Mouse (Mus musculus): Measurements from ENCODE around the gene Cry1. TPM values are rescaled to one million over a fixed set of nuclear protein-coding genes. Genes with fewer than 3 reads are reported as not detected.

Cry1 gene
- polyA plus RNA-seq, 2 experiments: 18.2 to 32.3 TPM

DNA sequence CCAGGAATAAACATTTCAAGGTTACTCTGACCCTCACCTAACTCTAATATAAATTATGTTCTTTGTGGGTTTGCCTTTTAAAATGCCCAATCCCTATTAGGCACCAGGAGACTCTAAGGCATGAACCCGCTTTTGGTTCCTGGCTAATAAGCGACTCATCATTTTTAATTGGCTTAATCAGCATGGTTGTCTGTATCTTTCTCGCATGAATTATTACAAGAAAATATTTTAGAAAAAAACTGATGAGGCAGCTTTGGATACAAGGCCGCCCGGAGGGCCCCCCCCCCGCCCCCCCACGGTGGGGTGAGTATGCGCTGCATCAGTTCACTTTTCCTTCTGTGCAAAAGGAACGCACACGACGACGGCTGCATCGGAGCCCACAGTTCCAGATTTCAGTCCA lies 20.1 kb downstream of the Cry1 start:
- no peak overlapping the region for H3K9ac ChIP-seq (ENCODE audit: low read depth, low read length, severe bottlenecking)
- H3K36me3 ChIP-seq (ENCODE audit: control insufficient read depth, insufficient read depth, low read length): no peaks in the 10 kb centered on the region
- H3K27ac ChIP-seq (replicated peaks; ENCODE audit: low read depth, low read length): no peak overlapping the region
- no peaks in the 10 kb centered on the region for H3K9me3 ChIP-seq (ENCODE audit: control insufficient read depth, low read length)
- no peak overlapping the region for H3K4me3 ChIP-seq (replicated peaks; ENCODE audit: low read length)
- H3K4me1 ChIP-seq (ENCODE audit: control insufficient read depth, insufficient read depth, low read length): no peaks in the 10 kb centered on the region; the same call in 1 of the 2 replicates
- ATAC-seq (ENCODE audit: low FRiP score, low read depth) (no peak), DNase-seq (ENCODE audit: low spot score) (no peak)
- no peak overlapping the region for H3K4me2 ChIP-seq (replicated peaks; ENCODE audit: low read depth, low read length, severe bottlenecking)
- no peak for TF ChIP-seq POLR2A (IDR thresholded peaks at IDR 0.05; ENCODE audit: borderline replicate concordance, extremely low read depth, insufficient read depth, insufficient read length)
- WGBS: 91% methylated on average over 13 of the region's 13 CpGs
- H3K27me3 ChIP-seq (ENCODE audit: control insufficient read depth, insufficient read depth, low read length): no peaks in the 10 kb centered on the region

DNA sequence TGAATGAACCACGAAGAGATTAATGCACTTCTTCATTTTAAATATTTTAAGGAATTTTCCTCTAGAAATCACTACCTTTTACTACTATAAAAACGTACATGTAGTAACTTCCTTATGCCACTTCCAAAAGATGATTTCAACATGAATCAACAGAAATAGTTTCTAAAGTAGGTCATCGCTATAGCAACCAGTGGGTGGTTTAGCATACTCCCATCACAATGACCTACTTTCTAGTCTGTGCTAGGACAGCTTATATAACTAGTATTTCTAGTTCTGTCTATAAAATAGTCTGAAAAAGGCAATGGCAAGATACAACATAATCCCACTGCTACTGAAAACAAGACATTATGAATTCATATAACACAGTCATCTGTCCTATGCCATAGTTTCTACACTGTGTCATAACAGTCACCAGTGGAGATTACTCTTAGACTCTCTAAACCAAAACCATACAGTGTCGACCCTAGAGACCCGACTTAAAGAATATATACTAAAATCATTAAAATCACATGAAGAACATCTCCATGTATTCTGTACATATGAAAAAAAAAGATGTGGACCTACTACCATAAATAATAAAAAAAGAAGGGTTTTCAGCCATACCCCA lies 23.0 kb downstream of the Cry1 start:
- Histone ChIP-seq H3K4me3 (replicated peaks; ENCODE audit: low read length) (no peak overlapping the region), H3K9me3 (ENCODE audit: control insufficient read depth, low read length) (no peaks in the 10 kb centered on the region), H3K4me1 (ENCODE audit: control insufficient read depth, insufficient read depth, low read length) (no peaks in the 10 kb centered on the region; the same call in 1 of the 2 replicates), H3K27me3 (ENCODE audit: control insufficient read depth, insufficient read depth, low read length) (no peaks in the 10 kb centered on the region), H3K4me2 (replicated peaks; ENCODE audit: low read depth, low read length, severe bottlenecking) (no peak overlapping the region), H3K36me3 (ENCODE audit: control insufficient read depth, insufficient read depth, low read length) (no peaks in the 10 kb centered on the region), H3K27ac (replicated peaks; ENCODE audit: low read depth, low read length) (no peak overlapping the region), H3K9ac (ENCODE audit: low read depth, low read length, severe bottlenecking) (no peak overlapping the region)
- 78% methylated on average over 5 of the region's 5 CpGs for WGBS
- peak; percentile 69 for DNase-seq (ENCODE audit: low spot score)
- ATAC-seq (ENCODE audit: low FRiP score, low read depth): no peak
- no peak for TF ChIP-seq POLR2A (IDR thresholded peaks at IDR 0.05; ENCODE audit: borderline replicate concordance, extremely low read depth, insufficient read depth, insufficient read length)

DNA sequence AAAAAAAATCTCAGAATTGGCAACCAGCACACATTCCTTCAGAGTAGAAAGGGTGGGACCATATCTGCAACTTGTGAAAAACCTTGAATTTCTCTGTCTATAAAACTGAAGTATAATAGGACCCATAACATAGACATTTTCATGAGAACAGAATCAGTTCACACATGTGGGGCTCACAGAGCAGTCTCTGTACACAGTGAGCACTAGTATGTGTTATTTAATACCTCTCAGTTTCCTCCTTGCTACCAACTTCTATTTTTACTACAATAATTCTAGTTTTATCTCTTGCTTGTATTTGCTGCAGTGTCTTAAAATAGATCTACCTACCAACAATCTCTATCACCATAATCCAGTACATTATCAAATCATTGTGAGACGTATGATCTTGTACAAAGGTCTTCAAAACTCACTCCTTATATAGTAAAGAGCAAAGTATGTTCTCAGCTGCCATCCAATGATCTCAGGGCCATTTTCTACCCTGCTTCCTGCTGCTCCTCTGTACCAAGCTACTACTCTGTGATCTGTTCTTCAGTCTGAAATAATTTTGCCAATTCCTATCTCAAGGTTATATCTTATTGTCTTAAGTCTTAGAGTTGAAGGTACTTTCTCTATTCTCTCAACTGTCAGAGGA lies 24.8 kb downstream of the Cry1 start:
- no peak overlapping the region for H3K4me2 ChIP-seq (replicated peaks; ENCODE audit: low read depth, low read length, severe bottlenecking)
- H3K36me3 ChIP-seq (ENCODE audit: control insufficient read depth, insufficient read depth, low read length): no peaks in the 10 kb centered on the region
- no peak overlapping the region for H3K4me3 ChIP-seq (replicated peaks; ENCODE audit: low read length)
- 85% methylated on average over 1 of the region's 1 CpGs for WGBS
- DNase-seq (ENCODE audit: low spot score) (no peak), ATAC-seq (ENCODE audit: low FRiP score, low read depth) (no peak)
- no peaks in the 10 kb centered on the region for H3K27me3 ChIP-seq (ENCODE audit: control insufficient read depth, insufficient read depth, low read length)
- H3K9ac ChIP-seq (ENCODE audit: low read depth, low read length, severe bottlenecking): no peak overlapping the region
- TF ChIP-seq POLR2A (IDR thresholded peaks at IDR 0.05; ENCODE audit: borderline replicate concordance, extremely low read depth, insufficient read depth, insufficient read length): no peak
- no peak overlapping the region for H3K27ac ChIP-seq (replicated peaks; ENCODE audit: low read depth, low read length)
- H3K4me1 ChIP-seq (ENCODE audit: control insufficient read depth, insufficient read depth, low read length): no peaks in the 10 kb centered on the region; the same call in 1 of the 2 replicates
- H3K9me3 ChIP-seq (ENCODE audit: control insufficient read depth, low read length): no peaks in the 10 kb centered on the region

DNA sequence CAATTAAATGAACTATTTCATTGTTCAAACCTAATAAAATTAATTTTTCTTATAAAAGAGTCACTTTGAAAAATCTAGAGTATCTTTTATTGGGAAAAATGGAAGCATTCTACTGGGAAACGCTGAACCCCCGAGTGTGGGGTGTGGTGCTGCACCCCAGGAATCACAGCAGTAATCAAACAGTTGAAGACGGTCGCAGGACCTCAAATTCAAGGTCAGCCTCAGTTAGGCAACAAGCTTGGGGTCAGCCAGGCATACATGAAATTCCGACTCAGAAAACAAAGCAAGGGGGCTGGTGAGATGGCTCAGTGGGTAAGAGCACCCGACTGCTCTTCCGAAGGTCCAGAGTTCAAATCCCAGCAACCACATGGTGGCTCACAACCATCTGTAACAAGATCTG lies 27.4 kb downstream of the Cry1 start:
- Histone ChIP-seq H3K4me3 (replicated peaks; ENCODE audit: low read length) (no peak overlapping the region), H3K27me3 (ENCODE audit: control insufficient read depth, insufficient read depth, low read length) (no peaks in the 10 kb centered on the region), H3K9ac (ENCODE audit: low read depth, low read length, severe bottlenecking) (no peak overlapping the region), H3K27ac (replicated peaks; ENCODE audit: low read depth, low read length) (no peak overlapping the region), H3K4me1 (ENCODE audit: control insufficient read depth, insufficient read depth, low read length) (no peaks in the 10 kb centered on the region; the same call in 1 of the 2 replicates), H3K9me3 (ENCODE audit: control insufficient read depth, low read length) (no peaks in the 10 kb centered on the region), H3K4me2 (replicated peaks; ENCODE audit: low read depth, low read length, severe bottlenecking) (no peak overlapping the region), H3K36me3 (ENCODE audit: control insufficient read depth, insufficient read depth, low read length) (no peaks in the 10 kb centered on the region)
- no peak for TF ChIP-seq POLR2A (IDR thresholded peaks at IDR 0.05; ENCODE audit: borderline replicate concordance, extremely low read depth, insufficient read depth, insufficient read length)
- ATAC-seq (ENCODE audit: low FRiP score, low read depth) (no peak), DNase-seq (ENCODE audit: low spot score) (no peak)
- WGBS: 87% methylated on average over 7 of the region's 7 CpGs

DNA sequence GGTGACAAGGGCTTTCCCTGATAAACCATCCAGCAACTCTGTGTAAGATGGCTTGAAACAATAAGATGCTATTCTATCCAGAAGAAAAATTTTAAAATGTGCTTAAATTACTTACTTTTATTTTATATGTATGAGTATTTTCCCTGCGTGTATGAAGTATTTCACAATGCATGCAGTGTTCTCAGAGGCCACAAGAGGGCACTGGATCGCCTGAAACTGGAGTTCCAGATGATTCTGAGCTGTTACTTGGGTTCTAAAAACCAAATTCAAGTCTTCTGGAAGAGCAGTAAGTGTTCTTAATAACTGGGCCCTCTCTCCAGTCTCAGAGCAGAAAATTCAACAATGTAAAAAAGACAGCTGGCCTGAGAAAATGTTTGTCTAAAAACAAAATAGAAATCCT lies 30.7 kb downstream of the Cry1 start:
- peak; percentile 59 for DNase-seq (ENCODE audit: low spot score)
- no peak for TF ChIP-seq POLR2A (IDR thresholded peaks at IDR 0.05; ENCODE audit: borderline replicate concordance, extremely low read depth, insufficient read depth, insufficient read length)
- H3K4me2 ChIP-seq (replicated peaks; ENCODE audit: low read depth, low read length, severe bottlenecking): no peak overlapping the region
- H3K36me3 ChIP-seq (ENCODE audit: control insufficient read depth, insufficient read depth, low read length): 0 out of 2 replicates have a peak, but pooled peaks cover 2% of the 10 kb centered on the region
- no peak overlapping the region for H3K27ac ChIP-seq (replicated peaks; ENCODE audit: low read depth, low read length)
- no peaks in the 10 kb centered on the region for H3K9me3 ChIP-seq (ENCODE audit: control insufficient read depth, low read length)
- no peak for ATAC-seq (ENCODE audit: low FRiP score, low read depth)
- H3K27me3 ChIP-seq (ENCODE audit: control insufficient read depth, insufficient read depth, low read length): no peaks in the 10 kb centered on the region
- no peaks in the 10 kb centered on the region for H3K4me1 ChIP-seq (ENCODE audit: control insufficient read depth, insufficient read depth, low read length)
- H3K4me3 ChIP-seq (replicated peaks; ENCODE audit: low read length): no peak overlapping the region
- no peak overlapping the region for H3K9ac ChIP-seq (ENCODE audit: low read depth, low read length, severe bottlenecking)
- WGBS: 8% methylated on average over 2 of the region's 2 CpGs

All from limb, embryonic 14.5 days (tissue).